Comparison of ENCODE assay signal across 11 mouse cellular contexts in the genomic region with DNA sequence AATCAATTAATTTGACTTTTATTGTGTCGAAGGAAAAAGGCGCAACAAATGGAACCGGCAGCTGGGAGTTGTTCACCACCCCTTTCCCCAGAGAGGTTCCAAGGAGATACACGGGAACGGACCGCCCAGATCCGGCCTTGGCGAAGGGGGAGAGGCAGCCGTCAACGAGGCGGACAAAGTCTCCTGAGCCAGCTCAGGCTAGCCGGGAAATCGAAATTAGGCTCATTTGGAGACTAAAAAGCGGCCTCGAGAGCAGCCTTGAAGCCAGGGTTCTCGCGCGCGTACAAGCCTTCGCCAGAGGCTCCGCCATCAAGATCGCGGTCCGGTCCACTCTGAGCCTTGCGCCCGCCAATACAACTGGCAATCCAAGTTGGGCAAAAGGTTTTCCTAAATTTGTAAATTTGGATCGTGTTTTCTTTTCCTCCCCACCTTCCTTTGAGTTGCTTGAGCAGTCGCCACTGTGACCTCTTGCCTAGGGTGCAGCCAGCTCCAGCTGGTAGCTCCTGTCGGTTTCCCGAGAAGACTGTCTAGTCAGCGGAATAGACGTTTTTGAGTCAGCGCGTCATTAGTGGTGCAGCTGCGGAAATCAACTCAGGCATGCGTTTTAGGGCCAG. TPM values are rescaled to one million over a fixed set of nuclear protein-coding genes. Genes with fewer than 3 reads are reported as not detected.
DNase-seq lines count a peak whose midpoint lies in the region; ATAC-seq and TF ChIP-seq lines count a peak whose summit lies in the region.
"Had no signal": no experiment of that assay in that cellular context is flagged by ENCODE, and none has a peak within 500 bp of the region (broad histone marks: within the 10 kb centered on the region; RNA-seq: fewer than 3 reads in every experiment).

No protein-coding gene starts in this region.

- no peak overlapping the region for H3K9ac ChIP-seq in forebrain, embryonic 12.5 days
- no peak overlapping the region for H3K9ac ChIP-seq in forebrain, embryonic 16.5 days (replicated peaks; ENCODE audit: low read depth, low read length)
- no peak overlapping the region for H3K9ac ChIP-seq in midbrain, postnatal 0 days (replicated peaks; ENCODE audit: low read length, poor library complexity, severe bottlenecking)
- no peak overlapping the region for H3K9ac ChIP-seq in hindbrain, embryonic 15.5 days
- no peak overlapping the region for H3K9ac ChIP-seq in stomach, embryonic 16.5 days (ENCODE audit: low read length)
- H3K9ac ChIP-seq: liver, embryonic 13.5 days had no signal

- H3K4me2 ChIP-seq in forebrain, embryonic 12.5 days, result no peak overlapping the region
- H3K4me2 ChIP-seq in forebrain, embryonic 16.5 days (ENCODE audit: low read length), result no peak overlapping the region
- no peak overlapping the region for H3K4me2 ChIP-seq in midbrain, postnatal 0 days (ENCODE audit: low read depth, low read length, poor library complexity, severe bottlenecking)
- H3K4me2 ChIP-seq in hindbrain, embryonic 15.5 days, result 0 out of 2 replicates have a peak overlapping the region, but pooled peaks have one; percentile 11
- no peak overlapping the region for H3K4me2 ChIP-seq in stomach, embryonic 16.5 days (ENCODE audit: low read depth, low read length)
- H3K4me2 ChIP-seq: liver, embryonic 13.5 days had no signal

- peaks cover 92% of the 10 kb centered on the region for H3K27me3 ChIP-seq in forebrain, embryonic 12.5 days
- H3K27me3 ChIP-seq in forebrain, embryonic 16.5 days (replicated peaks; ENCODE audit: control insufficient read depth, insufficient read depth, low read length), result peaks cover 63% of the 10 kb centered on the region
- H3K27me3 ChIP-seq in midbrain, embryonic 10.5 days (ENCODE audit: low read depth, poor library complexity, severe bottlenecking), result peaks cover 100% of the 10 kb centered on the region
- peaks cover 74% of the 10 kb centered on the region for H3K27me3 ChIP-seq in midbrain, postnatal 0 days (ENCODE audit: insufficient read depth, low read length)
- peaks cover 68% of the 10 kb centered on the region for H3K27me3 ChIP-seq in hindbrain, embryonic 15.5 days
- H3K27me3 ChIP-seq in stomach, embryonic 16.5 days (ENCODE audit: control insufficient read depth, insufficient read depth, low read length), result peaks cover 93% of the 10 kb centered on the region

- intact Hi-C loops in left cerebral cortex, postnatal 36 days (cut with DNase I), result no loop called here

- 0 out of 2 replicates have a peak overlapping the region, but pooled peaks have one; percentile 1 for H3K4me3 ChIP-seq in forebrain, embryonic 12.5 days (replicated peaks)
- H3K4me3 ChIP-seq in forebrain, embryonic 16.5 days (replicated peaks; ENCODE audit: low read length), result no peak overlapping the region
- no peak overlapping the region for H3K4me3 ChIP-seq in midbrain, embryonic 10.5 days
- H3K4me3 ChIP-seq in midbrain, postnatal 0 days (ENCODE audit: low read depth, low read length), result no peak overlapping the region
- H3K4me3 ChIP-seq in hindbrain, embryonic 15.5 days, result peak overlapping the region; percentile 7; the same call in 1 of the 2 replicates
- H3K4me3 ChIP-seq in stomach, embryonic 16.5 days (replicated peaks; ENCODE audit: low read length), result peak overlapping the region; percentile 22
- H3K4me3 ChIP-seq: liver, embryonic 13.5 days had no signal

- ATAC-seq in forebrain, embryonic 12.5 days (ENCODE audit: low FRiP score), result no peak
- ATAC-seq in forebrain, embryonic 16.5 days, result no peak
- no peak for ATAC-seq in midbrain, postnatal 0 days (ENCODE audit: low FRiP score)
- ATAC-seq in hindbrain, embryonic 15.5 days (ENCODE audit: low FRiP score, low read depth), result no peak
- no peak for ATAC-seq in stomach, embryonic 16.5 days (ENCODE audit: insufficient read depth, low FRiP score)

- peaks cover 39% of the 10 kb centered on the region for H3K4me1 ChIP-seq in forebrain, embryonic 12.5 days
- H3K4me1 ChIP-seq in forebrain, embryonic 16.5 days (replicated peaks; ENCODE audit: control insufficient read depth, insufficient read depth, low read length), result peaks cover 27% of the 10 kb centered on the region
- peaks cover 50% of the 10 kb centered on the region for H3K4me1 ChIP-seq in midbrain, embryonic 10.5 days
- no peaks in the 10 kb centered on the region for H3K4me1 ChIP-seq in midbrain, postnatal 0 days (ENCODE audit: insufficient read depth, low read length)
- H3K4me1 ChIP-seq in hindbrain, embryonic 15.5 days (replicated peaks), result peaks cover 30% of the 10 kb centered on the region
- H3K4me1 ChIP-seq in stomach, embryonic 16.5 days (ENCODE audit: control insufficient read depth, insufficient read depth, low read length), result peaks cover 20% of the 10 kb centered on the region

- TF ChIP-seq CTCF in midbrain, postnatal 0 days (IDR thresholded peaks at IDR 0.05), result no peak

- no peaks in the 10 kb centered on the region for H3K36me3 ChIP-seq in forebrain, embryonic 12.5 days (replicated peaks)
- no peaks in the 10 kb centered on the region for H3K36me3 ChIP-seq in forebrain, embryonic 16.5 days (ENCODE audit: control insufficient read depth, insufficient read depth)
- no peaks in the 10 kb centered on the region for H3K36me3 ChIP-seq in midbrain, embryonic 10.5 days
- H3K36me3 ChIP-seq in midbrain, postnatal 0 days (ENCODE audit: insufficient read depth, low read length), result no peaks in the 10 kb centered on the region
- H3K36me3 ChIP-seq in hindbrain, embryonic 15.5 days, result no peaks in the 10 kb centered on the region
- H3K36me3 ChIP-seq in stomach, embryonic 16.5 days (ENCODE audit: control insufficient read depth, insufficient read depth, low read length), result no peaks in the 10 kb centered on the region
- H3K36me3 ChIP-seq: liver, embryonic 13.5 days had no signal

- peak; percentile 58 for DNase-seq in midbrain, embryonic 10.5 days (ENCODE audit: low spot score)
- DNase-seq in midbrain, postnatal 0 days (ENCODE audit: low spot score), result no peak
- DNase-seq in left cerebral cortex, postnatal 36 days (ENCODE audit: low spot score in 2 of 2), result no peak
- no peak for DNase-seq in kidney, adult 11 months
- DNase-seq: adrenal gland, adult 2 months; liver, embryonic 13.5 days; thymus, postnatal 4 days had no signal

- under 1% methylated on average over 36 of the region's 36 CpGs for WGBS in forebrain, embryonic 12.5 days
- under 1% methylated on average over 36 of the region's 36 CpGs for WGBS in forebrain, embryonic 16.5 days
- WGBS in midbrain, embryonic 10.5 days, result under 1% methylated on average over 36 of the region's 36 CpGs
- 2% methylated on average over 36 of the region's 36 CpGs for WGBS in midbrain, postnatal 0 days
- under 1% methylated on average over 36 of the region's 36 CpGs for WGBS in hindbrain, embryonic 15.5 days
- 1% methylated on average over 36 of the region's 36 CpGs for WGBS in stomach, embryonic 16.5 days

- no peaks in the 10 kb centered on the region for H3K9me3 ChIP-seq in forebrain, embryonic 12.5 days
- no peaks in the 10 kb centered on the region for H3K9me3 ChIP-seq in forebrain, embryonic 16.5 days (ENCODE audit: control insufficient read depth, low read length)
- no peaks in the 10 kb centered on the region for H3K9me3 ChIP-seq in midbrain, embryonic 10.5 days (replicated peaks)
- H3K9me3 ChIP-seq in midbrain, postnatal 0 days (ENCODE audit: low read length), result no peaks in the 10 kb centered on the region
- H3K9me3 ChIP-seq in hindbrain, embryonic 15.5 days, result no peaks in the 10 kb centered on the region
- H3K9me3 ChIP-seq in stomach, embryonic 16.5 days (replicated peaks; ENCODE audit: control insufficient read depth, low read length), result no peaks in the 10 kb centered on the region
- H3K9me3 ChIP-seq: liver, embryonic 13.5 days had no signal

- no peak overlapping the region for H3K27ac ChIP-seq in forebrain, embryonic 12.5 days
- H3K27ac ChIP-seq in forebrain, embryonic 16.5 days (ENCODE audit: low read length), result no peak overlapping the region
- no peak overlapping the region for H3K27ac ChIP-seq in midbrain, embryonic 10.5 days (replicated peaks)
- no peak overlapping the region for H3K27ac ChIP-seq in midbrain, postnatal 0 days (ENCODE audit: low read depth, low read length)
- no peak overlapping the region for H3K27ac ChIP-seq in hindbrain, embryonic 15.5 days (replicated peaks)
- H3K27ac ChIP-seq in stomach, embryonic 16.5 days (ENCODE audit: low read length), result no peak overlapping the region
- H3K27ac ChIP-seq: liver, embryonic 13.5 days had no signal

RNA-seq across cellular contexts. Expression of a gene that starts 2.4 kb away (rescaled TPM):
- polyA plus RNA-seq in forebrain, embryonic 12.5 days (2016; fragmentation: Nextera tagmentation; extraction: Ambion mirVana), result 0.08 and 0.13 TPM in 2 replicates
- polyA plus RNA-seq in forebrain, embryonic 16.5 days (2015; fragmentation: Nextera tagmentation; extraction: Ambion mirVana), result 0.10 and 0.14 TPM in 2 replicates
- 0.05 and 0.23 TPM in 2 replicates for polyA plus RNA-seq in midbrain, embryonic 10.5 days (2016; fragmentation: Nextera tagmentation; extraction: Ambion mirVana)
- 0.71 and 1.0 TPM in 2 replicates for total RNA-seq in midbrain, postnatal 0 days (2014; rRNA removed)
- not detected in 2 replicates for polyA plus RNA-seq in midbrain, postnatal 0 days (2015; fragmentation: Nextera tagmentation; extraction: Ambion mirVana)
- 1.8 and 2.1 TPM in 2 replicates for polyA plus RNA-seq in hindbrain, embryonic 15.5 days (2015; fragmentation: Nextera tagmentation; extraction: Ambion mirVana)
- 0.54 and 0.98 TPM in 2 replicates for polyA plus RNA-seq in stomach, embryonic 16.5 days (2015; fragmentation: Nextera tagmentation; extraction: Ambion mirVana)
- total RNA-seq in left cerebral cortex, postnatal 36 days (2021), result not detected
- polyA plus RNA-seq: liver, embryonic 13.5 days had no signal

Comparison
In these comparisons a context has a peak if more than half of its experiments do, and no peak if none do; other contexts are left out.
1. H3K4me3 ChIP-seq: peak in forebrain, embryonic 12.5 days (single experiment), hindbrain, embryonic 15.5 days (single experiment) and stomach, embryonic 16.5 days (single experiment); none in forebrain, embryonic 16.5 days (single experiment), midbrain, embryonic 10.5 days (single experiment) and midbrain, postnatal 0 days (single experiment).